Mouse (Mus musculus) 3T3-L1 (cell line): Measurements from ENCODE around the gene Psen1.

Experiments
- DNase-seq: peaks from one replicate; pipeline ENCODE4 v3.0.0-alpha.2; 2015; ENCODE audit warnings: low read depth, low spot score

The Psen1 gene

GRCm38 (mm10) chr12:83687934-83688315 is at the start of gene Psen1:
Psen1 (plus strand) TSS chr12:83688152.
- peak; percentile 91 for DNase-seq

- DNase-seq = no peak
These were observed 46.7 kb upstream of the Psen1 start for GRCm38 (mm10) chr12:83641233-83641632.

- peak; percentile 74 for DNase-seq
These were observed 44.8 kb upstream of the Psen1 start for GRCm38 (mm10) chr12:83643116-83643515.

GRCm38 (mm10) chr12:83650346-83650745 is 37.6 kb upstream of the Psen1 start:
- DNase-seq = no peak

- no peak for DNase-seq
These were observed 36.5 kb upstream of the Psen1 start for GRCm38 (mm10) chr12:83651414-83651813.

GRCm38 (mm10) chr12:83685466-83685865 is 2.5 kb upstream of the Psen1 start:
- no peak for DNase-seq

GRCm38 (mm10) chr12:83686575-83687350 is 1.2 kb upstream of the Psen1 start:
- DNase-seq = peak; percentile 20

- DNase-seq = peak; percentile 60
These were observed 549 bp downstream of the Psen1 start for GRCm38 (mm10) chr12:83688316-83689086.

GRCm38 (mm10) chr12:83689087-83689432 is 1.1 kb downstream of the Psen1 start:
- peak; percentile 41 for DNase-seq

GRCm38 (mm10) chr12:83694011-83694410 is 6.1 kb downstream of the Psen1 start:
- DNase-seq = no peak

GRCm38 (mm10) chr12:83694669-83695068 is 6.7 kb downstream of the Psen1 start:
- DNase-seq = no peak

- no peak for DNase-seq
These were observed 10.7 kb downstream of the Psen1 start for GRCm38 (mm10) chr12:83698637-83699036.

GRCm38 (mm10) chr12:83701608-83702007 is 13.7 kb downstream of the Psen1 start:
- DNase-seq = no peak

- DNase-seq = no peak
These were observed 14.8 kb downstream of the Psen1 start for GRCm38 (mm10) chr12:83702796-83703195.

GRCm38 (mm10) chr12:83706951-83707350 is 19.0 kb downstream of the Psen1 start:
- DNase-seq = no peak

- DNase-seq = no peak
These were observed 20.5 kb downstream of the Psen1 start for GRCm38 (mm10) chr12:83708160-83709092.

GRCm38 (mm10) chr12:83709934-83710333 is 22.0 kb downstream of the Psen1 start:
- DNase-seq = no peak

- DNase-seq = peak; percentile 83
These were observed 25.8 kb downstream of the Psen1 start for GRCm38 (mm10) chr12:83713749-83714148.

GRCm38 (mm10) chr12:83716416-83717184 is 28.6 kb downstream of the Psen1 start:
- no peak for DNase-seq

- no peak for DNase-seq
These were observed 31.5 kb downstream of the Psen1 start for GRCm38 (mm10) chr12:83719431-83719830.

GRCm38 (mm10) chr12:83721281-83721680 is 33.3 kb downstream of the Psen1 start:
- no peak for DNase-seq
